Mouse (Mus musculus) E14TG2a.4 (cell line): ENCODE measurements around the gene Stra6.

ENCODE experiments used
- CTCF ChIP-seq: conservative IDR thresholded peaks from 2 replicates; pipeline ENCODE4 v1.5.1; 2014; ENCODE audit warnings: low read length
- NANOG ChIP-seq: IDR thresholded peaks from 2 replicates; pipeline ENCODE4 v1.6.1; 2014; ENCODE audit warnings: borderline replicate concordance, low read length, mixed read lengths
- POU5F1 ChIP-seq: IDR thresholded peaks from 2 replicates; pipeline ENCODE4 v1.6.1; 2014; ENCODE audit warnings: low read length, borderline replicate concordance

GRCm38 (mm10) chr9:58059920-58060319, 3.7 kb upstream of the Stra6 start:
- TF ChIP-seq CTCF (no peak), POU5F1 (no peak), NANOG (no peak)
